Mouse (Mus musculus): Measurements from ENCODE around the gene Mef2c. TPM values are rescaled to one million over a fixed set of nuclear protein-coding genes. Genes with fewer than 3 reads are reported as not detected.

Mef2c gene
- polyA plus RNA-seq, 1 experiment from 2014 or later, result 98.0 TPM

DNA sequence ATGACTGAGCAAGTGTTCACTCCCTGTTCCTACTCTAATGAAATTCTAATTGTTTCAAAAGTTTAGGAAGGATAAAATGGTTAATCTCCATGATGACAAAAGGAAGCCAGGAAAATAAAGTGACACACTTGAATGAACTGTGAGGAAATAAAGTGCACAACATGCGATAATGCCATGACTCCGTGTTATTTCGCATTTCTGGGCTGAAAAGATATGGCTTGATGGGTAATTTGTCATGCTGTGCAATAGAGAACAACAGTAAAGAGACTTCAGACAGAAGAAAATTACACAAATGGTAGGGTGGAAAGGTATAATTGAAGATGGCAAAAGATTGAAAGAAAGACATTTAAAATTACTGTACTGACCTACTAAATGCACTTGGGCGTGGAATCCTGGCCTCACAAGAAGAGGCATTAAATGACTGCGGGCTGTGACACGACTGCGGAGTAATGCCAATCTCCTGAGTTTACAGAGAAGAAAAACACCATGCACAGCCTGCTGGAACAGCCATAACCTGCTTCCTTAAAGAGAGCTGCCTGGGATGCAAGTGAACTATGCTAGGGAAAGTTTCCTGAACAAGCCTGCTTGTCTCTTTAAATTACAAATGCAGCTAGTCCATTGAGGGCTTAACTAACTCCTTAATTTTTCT is 19.0 kb upstream of the Mef2c start:
- ATAC-seq (replicated peaks; ENCODE audit: insufficient number of reproducible peaks, insufficient read depth, low FRiP score, low read depth), result no peak
- no peak overlapping the region for H3K4me3 ChIP-seq
- no peak overlapping the region for H3K4me2 ChIP-seq
- peaks cover 12% of the 10 kb centered on the region for H3K4me1 ChIP-seq (replicated peaks)
- H3K27ac ChIP-seq, result no peak overlapping the region
- no peaks in the 10 kb centered on the region for H3K9me3 ChIP-seq (replicated peaks)
- H3K36me3 ChIP-seq, result no peaks in the 10 kb centered on the region
- 80% methylated on average over 7 of the region's 7 CpGs for WGBS
- no peaks in the 10 kb centered on the region for H3K27me3 ChIP-seq
- no peak overlapping the region for H3K9ac ChIP-seq

DNA sequence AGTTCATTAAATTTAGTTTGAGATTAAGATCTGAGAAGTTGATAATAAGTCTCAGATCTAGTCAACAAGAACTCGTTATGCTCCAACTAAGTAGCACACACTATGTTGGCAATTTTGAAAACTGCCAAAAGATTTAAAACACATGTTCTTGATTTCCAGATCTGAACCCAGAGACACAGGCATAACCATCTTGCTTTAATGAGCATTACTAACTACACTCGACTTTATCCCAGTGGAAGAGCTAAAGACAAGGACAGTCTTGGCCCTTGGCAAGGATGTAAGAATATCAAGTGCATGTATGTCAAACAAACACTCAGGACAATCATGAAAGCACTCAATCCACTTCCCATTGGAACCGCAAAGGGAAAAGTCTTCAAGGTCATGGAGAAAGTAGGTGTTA is 11.8 kb upstream of the Mef2c start:
- H3K27me3 ChIP-seq, result no peaks in the 10 kb centered on the region
- H3K4me1 ChIP-seq (replicated peaks), result no peaks in the 10 kb centered on the region
- ATAC-seq (replicated peaks; ENCODE audit: insufficient number of reproducible peaks, insufficient read depth, low FRiP score, low read depth), result no peak
- H3K9ac ChIP-seq, result no peak overlapping the region
- H3K4me2 ChIP-seq, result no peak overlapping the region
- no peak overlapping the region for H3K27ac ChIP-seq
- H3K36me3 ChIP-seq, result no peaks in the 10 kb centered on the region
- 57% methylated on average over 3 of the region's 3 CpGs for WGBS
- no peaks in the 10 kb centered on the region for H3K9me3 ChIP-seq (replicated peaks)
- H3K4me3 ChIP-seq, result no peak overlapping the region

DNA sequence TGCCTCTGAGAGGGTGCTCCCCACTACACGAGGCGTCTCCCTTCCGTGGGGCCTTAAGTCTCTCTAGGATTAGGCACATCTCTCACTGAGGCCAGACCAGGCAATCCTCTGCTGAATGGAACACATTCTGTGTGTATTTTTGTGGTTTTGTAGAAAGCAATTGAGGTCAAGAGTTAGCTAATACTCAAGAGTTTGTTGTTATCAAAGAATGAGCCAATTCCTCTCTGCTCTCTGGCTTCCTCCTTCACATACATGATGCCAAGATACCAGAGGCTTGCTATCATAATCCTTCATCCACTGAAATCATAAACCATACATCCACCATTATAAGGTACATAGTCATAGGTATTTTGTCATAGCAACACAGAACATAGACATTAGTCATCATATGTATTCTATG is 6.1 kb upstream of the Mef2c start:
- no peaks in the 10 kb centered on the region for H3K4me1 ChIP-seq (replicated peaks)
- H3K27ac ChIP-seq, result no peak overlapping the region
- ATAC-seq (replicated peaks; ENCODE audit: insufficient number of reproducible peaks, insufficient read depth, low FRiP score, low read depth), result no peak
- no peak overlapping the region for H3K4me2 ChIP-seq
- H3K36me3 ChIP-seq, result no peaks in the 10 kb centered on the region
- no peaks in the 10 kb centered on the region for H3K9me3 ChIP-seq (replicated peaks)
- no peak overlapping the region for H3K4me3 ChIP-seq
- no peaks in the 10 kb centered on the region for H3K27me3 ChIP-seq
- WGBS, result 99% methylated on average over 3 of the region's 3 CpGs
- no peak overlapping the region for H3K9ac ChIP-seq

DNA sequence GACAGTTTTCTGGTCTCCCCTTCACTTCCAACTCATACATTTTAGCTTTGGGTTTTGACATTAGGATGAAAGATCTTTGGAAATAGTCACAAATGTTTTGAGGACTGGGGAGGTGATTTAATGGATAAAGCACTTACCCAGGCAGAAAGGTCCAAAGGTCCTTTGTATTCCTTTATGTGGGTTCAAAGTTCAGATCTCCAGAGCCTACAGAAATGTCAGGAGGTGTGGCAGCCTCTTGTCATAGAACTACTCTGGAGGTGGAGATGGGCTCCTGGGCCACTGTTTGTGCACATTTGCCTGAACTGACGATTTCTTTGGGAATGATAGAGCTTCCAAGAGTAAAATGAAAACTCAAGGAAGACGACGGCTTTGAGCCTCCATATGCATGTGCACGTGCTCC is 4.3 kb upstream of the Mef2c start:
- no peak for ATAC-seq (replicated peaks; ENCODE audit: insufficient number of reproducible peaks, insufficient read depth, low FRiP score, low read depth)
- 87% methylated on average over 4 of the region's 4 CpGs for WGBS
- Histone ChIP-seq H3K4me2 (no peak overlapping the region), H3K27ac (no peak overlapping the region), H3K36me3 (no peaks in the 10 kb centered on the region), H3K9ac (no peak overlapping the region), H3K4me1 (replicated peaks) (no peaks in the 10 kb centered on the region), H3K9me3 (replicated peaks) (no peaks in the 10 kb centered on the region), H3K27me3 (no peaks in the 10 kb centered on the region), H3K4me3 (no peak overlapping the region)

DNA sequence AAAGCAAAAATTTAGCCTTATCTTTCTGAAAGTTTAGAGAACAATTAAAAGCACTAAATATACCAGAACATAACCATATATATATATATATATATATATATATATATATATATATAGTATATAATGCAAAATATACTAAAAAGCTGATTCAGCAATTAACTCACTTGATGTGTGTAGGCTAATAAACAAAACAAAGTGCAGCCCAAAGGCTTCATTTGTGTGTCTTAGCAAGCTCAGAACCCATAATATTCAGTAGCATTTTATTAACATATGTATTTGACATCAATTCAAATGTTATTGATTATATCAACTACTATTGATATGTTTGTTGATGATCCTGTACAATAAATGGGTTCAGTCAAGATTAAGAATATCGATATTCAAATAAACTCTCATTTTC is 3.9 kb downstream of the Mef2c start:
- Histone ChIP-seq H3K4me3 (no peak overlapping the region), H3K4me2 (no peak overlapping the region), H3K36me3 (no peaks in the 10 kb centered on the region), H3K9me3 (replicated peaks) (no peaks in the 10 kb centered on the region), H3K27ac (no peak overlapping the region), H3K9ac (no peak overlapping the region), H3K27me3 (no peaks in the 10 kb centered on the region), H3K4me1 (replicated peaks) (no peaks in the 10 kb centered on the region)
- 83% methylated on average over 1 of the region's 1 CpGs for WGBS
- ATAC-seq (replicated peaks; ENCODE audit: insufficient number of reproducible peaks, insufficient read depth, low FRiP score, low read depth), result no peak

DNA sequence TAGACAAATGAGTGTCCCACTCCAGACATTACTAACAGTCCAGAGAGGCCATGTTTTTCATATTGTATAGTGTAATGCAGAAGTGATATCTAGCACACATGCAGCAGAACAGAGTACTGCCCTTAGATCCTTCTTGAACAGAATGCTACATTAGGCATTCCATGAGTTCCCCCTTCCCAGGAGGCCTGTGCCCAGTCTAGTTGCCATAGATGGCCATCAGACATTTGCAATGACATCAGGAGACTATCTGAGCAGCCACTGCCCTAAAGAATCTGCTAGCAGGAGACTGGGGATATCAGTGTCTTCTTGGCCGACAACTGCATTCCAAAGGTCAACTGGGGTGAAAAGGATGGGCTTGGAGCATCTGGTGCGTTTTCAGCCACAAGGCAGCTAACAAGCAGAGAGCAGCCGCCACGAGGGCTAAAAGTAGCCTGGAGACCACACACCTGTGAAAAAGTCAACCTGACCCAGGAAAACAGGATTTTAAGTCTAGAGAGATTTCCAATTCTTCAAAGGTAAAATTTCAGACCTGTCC is 11.2 kb downstream of the Mef2c start:
- no peak for ATAC-seq (replicated peaks; ENCODE audit: insufficient number of reproducible peaks, insufficient read depth, low FRiP score, low read depth)
- H3K27me3 ChIP-seq, result no peaks in the 10 kb centered on the region
- H3K4me2 ChIP-seq, result no peak overlapping the region
- no peaks in the 10 kb centered on the region for H3K9me3 ChIP-seq (replicated peaks)
- H3K36me3 ChIP-seq, result no peaks in the 10 kb centered on the region
- no peak overlapping the region for H3K9ac ChIP-seq
- H3K27ac ChIP-seq, result no peak overlapping the region
- 30% methylated on average over 4 of the region's 4 CpGs for WGBS
- H3K4me3 ChIP-seq, result no peak overlapping the region
- H3K4me1 ChIP-seq (replicated peaks), result peaks cover 4% of the 10 kb centered on the region

DNA sequence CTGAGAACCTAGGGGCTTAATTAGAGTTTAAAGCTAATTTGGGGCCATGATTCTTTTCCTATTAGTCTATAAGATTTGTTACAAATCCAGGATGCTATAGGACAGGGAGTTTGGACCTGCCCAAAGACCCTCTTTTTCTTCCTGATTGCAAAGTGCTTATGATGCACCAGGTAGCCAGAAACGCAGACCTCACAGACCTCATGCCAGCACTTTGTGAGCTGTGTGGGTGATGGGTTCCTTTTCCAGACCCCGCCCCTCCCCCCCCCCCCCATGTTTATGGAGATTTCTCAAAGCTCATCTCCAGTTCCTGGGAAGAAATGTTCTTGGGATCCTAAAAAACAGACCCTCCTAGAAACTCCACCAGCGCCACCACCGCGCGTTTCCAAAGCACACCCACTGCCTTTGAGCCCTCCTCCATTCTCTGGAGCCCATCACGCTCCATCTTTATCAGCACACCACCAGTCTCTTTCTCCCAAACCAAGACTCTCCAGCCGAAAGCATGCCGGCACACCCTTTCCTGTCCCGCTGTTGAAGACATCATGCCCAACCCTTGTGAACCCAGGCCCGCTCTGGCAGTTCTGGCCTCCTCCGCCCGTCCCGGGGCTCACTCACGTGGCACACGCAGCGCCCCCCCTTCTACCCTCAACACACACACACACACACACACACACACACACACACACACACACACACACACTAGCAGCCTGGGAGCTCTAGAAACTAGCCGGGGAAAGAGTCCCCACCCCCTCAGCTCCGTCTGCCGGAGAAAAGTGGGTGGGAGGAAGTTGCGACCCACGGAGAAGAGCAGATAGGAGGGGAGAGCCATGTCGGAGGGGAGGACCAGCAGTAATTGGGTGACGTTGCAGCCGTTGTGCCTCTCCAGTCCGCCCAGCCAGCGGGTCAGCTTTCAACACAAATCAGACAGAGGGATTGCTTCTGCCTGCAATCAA is 14.1 kb downstream of the Mef2c start:
- Histone ChIP-seq H3K9ac (peak overlapping the region; percentile 66), H3K9me3 (replicated peaks) (no peaks in the 10 kb centered on the region), H3K36me3 (no peaks in the 10 kb centered on the region), H3K4me1 (replicated peaks) (peaks cover 7% of the 10 kb centered on the region), H3K27ac (peak overlapping the region; percentile 78), H3K4me3 (peak overlapping the region; percentile 62), H3K27me3 (no peaks in the 10 kb centered on the region), H3K4me2 (peak overlapping the region; percentile 73)
- WGBS, result under 1% methylated on average over 26 of the region's 27 CpGs
- ATAC-seq (replicated peaks; ENCODE audit: insufficient number of reproducible peaks, insufficient read depth, low FRiP score, low read depth), result peak; percentile 86

DNA sequence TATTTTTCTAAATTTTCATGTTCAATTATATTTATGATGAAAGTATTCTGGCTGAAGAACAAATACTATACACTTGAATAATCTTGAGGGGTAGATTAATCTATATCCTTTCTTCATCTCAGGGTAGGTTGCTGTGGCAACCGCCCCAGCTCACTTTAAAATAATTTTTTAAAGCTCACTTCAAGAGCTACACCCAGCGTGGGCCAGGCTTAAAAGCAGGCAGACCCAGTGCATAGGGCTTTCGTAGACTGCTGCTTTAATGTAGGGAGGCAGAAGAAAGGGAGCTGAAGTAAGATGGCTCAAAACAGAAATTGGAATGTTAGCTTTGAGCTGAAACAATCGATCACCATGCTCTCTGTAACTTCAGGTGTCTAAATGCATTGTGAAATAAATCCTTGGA is 17.0 kb downstream of the Mef2c start:
- 69% methylated on average over 4 of the region's 4 CpGs for WGBS
- no peak overlapping the region for H3K4me2 ChIP-seq
- 0 out of 2 replicates have a peak, but pooled peaks cover 6% of the 10 kb centered on the region for H3K4me1 ChIP-seq (replicated peaks)
- no peaks in the 10 kb centered on the region for H3K27me3 ChIP-seq
- no peaks in the 10 kb centered on the region for H3K36me3 ChIP-seq
- no peaks in the 10 kb centered on the region for H3K9me3 ChIP-seq (replicated peaks)
- ATAC-seq (replicated peaks; ENCODE audit: insufficient number of reproducible peaks, insufficient read depth, low FRiP score, low read depth), result no peak
- no peak overlapping the region for H3K27ac ChIP-seq
- H3K9ac ChIP-seq, result no peak overlapping the region
- no peak overlapping the region for H3K4me3 ChIP-seq

DNA sequence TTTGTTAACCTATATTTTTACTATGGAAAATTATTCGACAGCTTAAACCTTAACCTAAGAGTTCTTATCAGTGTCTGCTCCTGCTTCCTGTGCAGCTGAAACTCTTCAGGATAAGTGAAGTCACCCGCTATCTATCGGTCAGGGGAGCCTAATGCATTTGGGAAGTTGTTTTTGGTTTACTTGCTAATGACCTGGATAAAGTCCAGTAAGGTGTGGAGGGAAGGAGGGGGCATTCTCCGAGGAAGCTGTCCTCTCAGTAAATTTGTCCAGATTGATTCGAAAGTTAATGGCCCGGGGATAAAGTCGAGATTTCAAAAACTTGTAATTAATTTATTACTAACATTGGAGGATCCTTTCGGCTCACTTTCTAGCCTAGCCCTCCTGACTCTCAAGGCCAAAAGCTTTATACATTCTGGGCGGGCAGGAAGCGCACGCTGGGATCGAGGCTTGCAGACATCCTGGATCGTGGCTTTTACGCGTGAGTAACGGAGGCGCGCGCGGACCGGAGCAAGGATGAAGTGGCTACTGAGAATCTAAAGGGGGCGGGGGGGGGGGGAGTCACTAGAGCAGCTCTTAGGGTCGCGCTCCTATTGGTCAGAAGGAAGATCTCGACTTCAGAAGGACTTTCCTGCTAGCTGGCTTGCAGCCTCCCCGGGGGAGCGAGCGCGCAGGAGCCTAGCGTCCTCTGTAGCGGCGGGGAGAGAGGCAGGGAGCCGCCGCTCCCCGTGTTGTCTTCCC is 19.6 kb downstream of the Mef2c start:
- no peaks in the 10 kb centered on the region for H3K9me3 ChIP-seq (replicated peaks)
- no peaks in the 10 kb centered on the region for H3K27me3 ChIP-seq
- peak overlapping the region; percentile 68 for H3K4me2 ChIP-seq
- 1% methylated on average over 35 of the region's 35 CpGs for WGBS
- peak; percentile 84 for ATAC-seq (replicated peaks; ENCODE audit: insufficient number of reproducible peaks, insufficient read depth, low FRiP score, low read depth)
- H3K9ac ChIP-seq, result peak overlapping the region; percentile 78
- peaks cover 9% of the 10 kb centered on the region for H3K4me1 ChIP-seq (replicated peaks)
- H3K36me3 ChIP-seq, result no peaks in the 10 kb centered on the region
- peak overlapping the region; percentile 96 for H3K27ac ChIP-seq
- H3K4me3 ChIP-seq, result peak overlapping the region; percentile 89

DNA sequence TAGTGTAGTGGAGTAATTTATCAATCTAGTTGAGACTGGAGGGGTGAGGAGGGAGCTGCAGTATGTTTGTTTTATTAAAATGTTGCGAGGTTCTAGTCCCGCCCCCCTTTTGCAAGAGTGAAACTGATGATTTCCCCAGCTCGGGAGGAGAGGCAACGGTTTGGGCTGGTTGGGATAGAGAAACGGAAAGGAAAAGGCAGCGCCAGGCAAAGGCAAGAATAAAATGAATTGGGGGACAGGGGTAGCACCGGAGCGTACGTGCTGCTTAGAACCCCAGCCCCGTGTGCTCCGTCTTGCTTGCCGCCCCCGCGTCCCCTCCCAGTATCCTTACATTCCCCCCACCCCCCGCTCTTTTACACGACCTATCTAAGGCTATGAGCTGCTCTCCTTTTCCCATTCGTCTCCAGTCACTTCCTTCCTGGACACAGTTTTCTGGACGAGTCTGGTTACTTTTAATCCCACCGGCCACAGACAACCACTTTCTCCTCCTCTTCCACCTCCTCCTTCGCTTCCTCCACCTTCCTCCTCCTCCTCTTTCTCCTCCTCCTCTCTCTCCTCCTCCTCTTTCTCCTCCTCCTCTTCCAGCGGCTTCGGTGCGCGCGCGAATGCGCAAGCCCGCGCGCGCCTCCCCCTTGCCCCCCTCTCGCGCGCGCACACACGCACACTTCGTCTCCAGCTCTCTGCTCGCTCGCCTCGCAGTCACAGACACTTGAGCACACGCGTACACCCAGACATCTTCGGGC is 20.5 kb downstream of the Mef2c start:
- Histone ChIP-seq H3K27me3 (no peaks in the 10 kb centered on the region), H3K4me1 (replicated peaks) (peaks cover 9% of the 10 kb centered on the region), H3K4me2 (peak overlapping the region; percentile 68), H3K9ac (peak overlapping the region; percentile 78), H3K36me3 (no peaks in the 10 kb centered on the region), H3K27ac (peak overlapping the region; percentile 96), H3K9me3 (replicated peaks) (no peaks in the 10 kb centered on the region), H3K4me3 (peak overlapping the region; percentile 89)
- ATAC-seq (replicated peaks; ENCODE audit: insufficient number of reproducible peaks, insufficient read depth, low FRiP score, low read depth), result peak; percentile 83
- WGBS, result under 1% methylated on average over 42 of the region's 43 CpGs
